Mouse (Mus musculus) right cerebral cortex, adult 18-20 months (tissue): ENCODE results near the gene Gm20388.

Experiments
- DNase-seq: peaks from one replicate; pipeline ENCODE4 v3.0.0; 2022; ENCODE audit warnings: mixed read lengths

Gene Gm20388

GRCm38 (mm10) chr8:123668681-123669080 lies 3758.0 kb downstream of the Gm20388 start:
- DNase-seq, result no peak

- no peak for DNase-seq
Measured at GRCm38 (mm10) chr8:123670766-123671165, 3760.1 kb downstream of the Gm20388 start.

GRCm38 (mm10) chr8:123671454-123671853 lies 3760.8 kb downstream of the Gm20388 start:
- DNase-seq, result no peak

GRCm38 (mm10) chr8:123672648-123673047 lies 3762.0 kb downstream of the Gm20388 start:
- DNase-seq, result no peak

GRCm38 (mm10) chr8:123675611-123676010 lies 3765.0 kb downstream of the Gm20388 start:
- no peak for DNase-seq

GRCm38 (mm10) chr8:123678390-123678789 lies 3767.7 kb downstream of the Gm20388 start:
- no peak for DNase-seq

GRCm38 (mm10) chr8:123682073-123682761 lies 3771.6 kb downstream of the Gm20388 start:
- peak; percentile 33 for DNase-seq

GRCm38 (mm10) chr8:123683321-123683720 lies 3772.7 kb downstream of the Gm20388 start:
- DNase-seq, result no peak

- DNase-seq, result no peak
Measured at GRCm38 (mm10) chr8:123684806-123685205, 3774.2 kb downstream of the Gm20388 start.

GRCm38 (mm10) chr8:123685477-123685876 lies 3774.8 kb downstream of the Gm20388 start:
- no peak for DNase-seq

GRCm38 (mm10) chr8:123687826-123688225 lies 3777.2 kb downstream of the Gm20388 start:
- no peak for DNase-seq

GRCm38 (mm10) chr8:123692165-123692962 lies 3781.7 kb downstream of the Gm20388 start:
- DNase-seq, result no peak

GRCm38 (mm10) chr8:123696167-123696566 lies 3785.5 kb downstream of the Gm20388 start:
- DNase-seq, result no peak

- DNase-seq, result no peak
Measured at GRCm38 (mm10) chr8:123697329-123697728, 3786.7 kb downstream of the Gm20388 start.

- DNase-seq, result no peak
Measured at GRCm38 (mm10) chr8:123700399-123701070, 3789.9 kb downstream of the Gm20388 start.

GRCm38 (mm10) chr8:123701952-123702587 lies 3791.4 kb downstream of the Gm20388 start:
- no peak for DNase-seq

- no peak for DNase-seq
Measured at GRCm38 (mm10) chr8:123705376-123705775, 3794.7 kb downstream of the Gm20388 start.

- peak; percentile 71 for DNase-seq
Measured at GRCm38 (mm10) chr8:123707137-123707536, 3796.5 kb downstream of the Gm20388 start.

- DNase-seq, result no peak
Measured at GRCm38 (mm10) chr8:123708729-123709128, 3798.1 kb downstream of the Gm20388 start.

- DNase-seq, result no peak
Measured at GRCm38 (mm10) chr8:123710335-123710734, 3799.7 kb downstream of the Gm20388 start.

- DNase-seq, result no peak
Measured at GRCm38 (mm10) chr8:123714451-123714850, 3803.8 kb downstream of the Gm20388 start.

- DNase-seq, result peak; percentile 34
Measured at GRCm38 (mm10) chr8:123715916-123716592, 3805.4 kb downstream of the Gm20388 start.
